Mouse (Mus musculus): ENCODE measurements at regions not wholly inside any gene's neighbourhood (a gene's known extent, or its start where the extent isn't known, plus 50 kb on each side); places are given as distances from the start of the nearest gene placed in this dataset.
"Not testable (repeated sequence)": the region's sequence is repeated elsewhere in the genome, so short reads cannot be mapped to it uniquely, and the experiment has no call there.

- no peak for DNase-seq
Measured at GRCm38 (mm10) chr1:107677404-107677803, 87.6 kb downstream of the Serpinb8 start.

- no peak for DNase-seq
Measured at GRCm38 (mm10) chr1:107696858-107697257, 107.1 kb downstream of the Serpinb8 start.

- DNase-seq = no peak
Measured at GRCm38 (mm10) chr1:107706108-107706548, 116.3 kb downstream of the Serpinb8 start.

GRCm38 (mm10) chr1:107708601-107709000, 118.8 kb downstream of the Serpinb8 start:
- no peak for DNase-seq

GRCm38 (mm10) chr1:107714869-107715268, 125.1 kb downstream of the Serpinb8 start:
- no peak for DNase-seq

- DNase-seq = no peak
Measured at GRCm38 (mm10) chr1:107719304-107719703, 129.5 kb downstream of the Serpinb8 start.

GRCm38 (mm10) chr1:107728113-107728839, 138.5 kb downstream of the Serpinb8 start:
- DNase-seq = no peak

GRCm38 (mm10) chr1:107765307-107765706, 175.5 kb downstream of the Serpinb8 start:
- DNase-seq = no peak

GRCm38 (mm10) chr1:107767198-107767947, 177.6 kb downstream of the Serpinb8 start:
- DNase-seq = no peak

- DNase-seq = no peak
Measured at GRCm38 (mm10) chr1:107772967-107773366, 183.2 kb downstream of the Serpinb8 start.

- no peak for DNase-seq
Measured at GRCm38 (mm10) chr1:107783079-107783478, 193.3 kb downstream of the Serpinb8 start.

- no peak for DNase-seq
Measured at GRCm38 (mm10) chr1:107805823-107806222, 216.0 kb downstream of the Serpinb8 start.

GRCm38 (mm10) chr1:107807367-107807766, 217.6 kb downstream of the Serpinb8 start:
- DNase-seq = not testable (repeated sequence)

- no peak for DNase-seq
Measured at GRCm38 (mm10) chr1:107811136-107811535, 221.3 kb downstream of the Serpinb8 start.

GRCm38 (mm10) chr1:107811859-107812258, 222.1 kb downstream of the Serpinb8 start:
- no peak for DNase-seq

- DNase-seq = no peak
Measured at GRCm38 (mm10) chr1:107837877-107838276, 248.1 kb downstream of the Serpinb8 start.

GRCm38 (mm10) chr1:107852386-107852785, 262.6 kb downstream of the Serpinb8 start:
- DNase-seq = no peak

- no peak for DNase-seq
Measured at GRCm38 (mm10) chr1:107853001-107853400, 263.2 kb downstream of the Serpinb8 start.

- no peak for DNase-seq
Measured at GRCm38 (mm10) chr1:107897743-107898437, 308.1 kb downstream of the Serpinb8 start.

GRCm38 (mm10) chr1:107899261-107899660, 309.5 kb downstream of the Serpinb8 start:
- no peak for DNase-seq

- no peak for DNase-seq
Measured at GRCm38 (mm10) chr1:107900449-107900848, 310.6 kb downstream of the Serpinb8 start.

- no peak for DNase-seq
Measured at GRCm38 (mm10) chr1:107900913-107901312, 311.1 kb downstream of the Serpinb8 start.

- DNase-seq = no peak
Measured at GRCm38 (mm10) chr1:107908236-107909063, 318.6 kb downstream of the Serpinb8 start.
